Mouse (Mus musculus) neural tube, embryonic 12.5 days (tissue): ENCODE measurements around the gene Ass1. TPM values are rescaled to one million over a fixed set of nuclear protein-coding genes. Genes with fewer than 3 reads are reported as not detected.
"Not testable (repeated sequence)": the region's sequence is repeated elsewhere in the genome, so short reads cannot be mapped to it uniquely, and the experiment has no call there.

Source experiments
- ATAC-seq: fragments of 200-750 bp; cut with Nextera tagmentation; 2 replicates; pipeline ENCODE4 v1.8.0; 2017; ENCODE audit warnings: low read depth, mild to moderate bottlenecking, moderate TSS enrichment, moderate library complexity; ENCODE audit not compliant: low FRiP score
- H3K27ac ChIP-seq: fragments of 300-500 bp; sonication (generic); 2 replicates; pipeline ENCODE4 v1.5.1; 2016
- H3K27me3 ChIP-seq: fragments of 300-500 bp; sonication (generic); replicated peaks from 2 replicates; pipeline ENCODE4 v1.6.1; 2016; ENCODE audit warnings: mild to moderate bottlenecking
- H3K36me3 ChIP-seq: fragments of 300-500 bp; sonication (generic); 2 replicates; pipeline ENCODE4 v1.6.1; 2016; ENCODE audit warnings: mild to moderate bottlenecking
- H3K4me1 ChIP-seq: fragments of 300-500 bp; sonication (generic); 2 replicates; pipeline ENCODE4 v1.6.1; 2016
- H3K4me2 ChIP-seq: fragments of 300-500 bp; sonication (generic); replicated peaks from 2 replicates; pipeline ENCODE4 v1.6.1; 2016; ENCODE audit warnings: mild to moderate bottlenecking
- H3K4me3 ChIP-seq: fragments of 300-500 bp; sonication (generic); 2 replicates; pipeline ENCODE4 v1.5.1; 2016
- H3K9ac ChIP-seq: fragments of 300-500 bp; sonication (generic); 2 replicates; pipeline ENCODE4 v1.6.1; 2016; ENCODE audit warnings: mild to moderate bottlenecking
- H3K9me3 ChIP-seq: fragments of 300-500 bp; sonication (generic); 2 replicates; pipeline ENCODE4 v1.6.1; 2016; ENCODE audit warnings: mild to moderate bottlenecking
- WGBS: fragments of 180-500 bp; shearing (Covaris S2); methylation state at CpG from one replicate; pipeline ENCODE4 v1.1.7; 2016; 5-methylcytosine and 5-hydroxymethylcytosine counted together
- polyA plus RNA-seq: library from polyadenylated mRNA; unstranded; fragments of >200 nt; fragmentation: Nextera tagmentation; extraction: Ambion mirVana; gene quantifications from 2 replicates; pipeline ENCODE4 v1.2.1, GENCODE M21; 2016

Gene Ass1
- polyA plus RNA-seq, 1 experiment from 2014 or later = 33.0 TPM

DNA sequence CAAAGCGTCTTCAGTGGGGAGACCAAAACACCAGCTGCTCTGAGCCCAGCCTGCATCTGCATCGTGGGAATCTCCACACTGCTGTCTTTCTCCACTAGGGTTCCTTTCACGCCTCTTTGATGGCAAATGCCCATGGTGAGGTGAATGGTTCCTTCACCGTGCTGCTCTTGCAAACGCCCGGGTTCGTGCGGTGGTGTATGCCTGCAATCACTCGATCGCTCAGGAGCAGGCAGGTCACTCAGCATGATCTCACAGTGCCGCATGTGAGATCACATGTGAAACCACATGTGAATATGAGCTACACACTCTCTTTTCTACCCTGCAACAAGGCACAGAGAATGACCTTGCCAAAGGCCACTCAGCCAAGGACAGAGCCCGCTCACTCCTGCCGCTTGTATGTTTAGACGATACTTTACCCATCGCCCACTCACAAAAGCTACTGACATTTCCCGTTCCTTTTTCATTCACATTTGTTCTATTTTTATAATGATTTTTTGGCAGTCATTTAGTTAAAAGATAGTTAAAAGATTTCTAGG, 51.9 kb downstream of the Ass1 start:
- H3K4me2 ChIP-seq = no peak overlapping the region
- no peak overlapping the region for H3K4me3 ChIP-seq
- H3K9ac ChIP-seq = no peak overlapping the region
- H3K9me3 ChIP-seq = no peaks in the 10 kb centered on the region
- H3K4me1 ChIP-seq = peaks cover 4% of the 10 kb centered on the region; the same call in 1 of the 2 replicates
- 81% methylated on average over 16 of the region's 16 CpGs for WGBS
- ATAC-seq = no peak
- H3K27ac ChIP-seq = no peak overlapping the region
- H3K27me3 ChIP-seq = peaks cover 37% of the 10 kb centered on the region
- H3K36me3 ChIP-seq = no peaks in the 10 kb centered on the region

DNA sequence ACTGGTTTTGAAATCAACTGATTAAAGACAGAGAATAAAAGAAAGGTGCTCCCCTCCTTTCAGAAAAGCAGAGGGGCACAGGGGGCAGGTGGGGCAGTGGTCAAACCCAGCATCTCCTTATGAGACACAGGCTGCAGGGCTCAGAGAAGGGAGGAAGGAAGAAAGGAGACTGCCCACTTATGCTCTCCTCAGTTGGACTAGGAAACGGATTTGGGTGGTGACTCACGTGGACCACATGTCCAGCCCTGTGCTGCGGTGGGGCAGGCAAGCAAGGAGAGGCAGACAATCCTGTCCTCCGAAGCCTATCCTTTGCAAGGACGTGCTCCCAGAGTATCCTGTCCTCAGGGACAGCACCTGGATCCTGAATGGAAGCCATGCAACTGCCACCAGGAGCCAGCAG, 54.6 kb downstream of the Ass1 start:
- H3K4me3 ChIP-seq = no peak overlapping the region
- no peak overlapping the region for H3K4me2 ChIP-seq
- no peak overlapping the region for H3K27ac ChIP-seq
- peaks cover 47% of the 10 kb centered on the region for H3K27me3 ChIP-seq
- no peaks in the 10 kb centered on the region for H3K9me3 ChIP-seq
- peaks cover 11% of the 10 kb centered on the region; the same call in 1 of the 2 replicates for H3K4me1 ChIP-seq
- H3K9ac ChIP-seq = no peak overlapping the region
- 80% methylated on average over 5 of the region's 5 CpGs for WGBS
- no peak for ATAC-seq
- no peaks in the 10 kb centered on the region for H3K36me3 ChIP-seq

DNA sequence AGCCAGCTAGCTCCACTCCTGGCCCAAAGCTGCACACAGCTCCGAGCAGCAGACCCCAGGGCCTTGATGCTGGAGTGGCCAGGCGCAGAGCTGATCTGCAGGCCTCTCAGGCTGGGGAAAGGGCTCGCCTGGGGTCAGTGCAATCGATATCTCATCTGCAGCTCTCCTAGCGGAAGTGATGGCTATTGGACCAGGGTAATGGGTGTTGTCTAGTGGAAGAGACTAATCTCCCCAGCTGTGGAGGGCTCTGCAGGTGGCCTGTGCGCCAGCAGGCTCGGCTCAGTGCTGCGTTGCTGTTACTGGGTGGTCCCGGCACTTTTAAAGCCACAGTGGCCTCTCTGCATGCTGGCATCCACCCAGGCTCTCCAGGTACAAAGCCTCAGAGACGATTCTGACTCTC, 55.8 kb downstream of the Ass1 start:
- WGBS = 21% methylated on average over 10 of the region's 10 CpGs
- no peak overlapping the region for H3K4me3 ChIP-seq
- no peaks in the 10 kb centered on the region for H3K36me3 ChIP-seq
- no peaks in the 10 kb centered on the region for H3K9me3 ChIP-seq
- peaks cover 11% of the 10 kb centered on the region; the same call in 1 of the 2 replicates for H3K4me1 ChIP-seq
- H3K9ac ChIP-seq = no peak overlapping the region
- H3K27me3 ChIP-seq = peaks cover 47% of the 10 kb centered on the region
- H3K4me2 ChIP-seq = no peak overlapping the region
- ATAC-seq = no peak
- H3K27ac ChIP-seq = no peak overlapping the region

DNA sequence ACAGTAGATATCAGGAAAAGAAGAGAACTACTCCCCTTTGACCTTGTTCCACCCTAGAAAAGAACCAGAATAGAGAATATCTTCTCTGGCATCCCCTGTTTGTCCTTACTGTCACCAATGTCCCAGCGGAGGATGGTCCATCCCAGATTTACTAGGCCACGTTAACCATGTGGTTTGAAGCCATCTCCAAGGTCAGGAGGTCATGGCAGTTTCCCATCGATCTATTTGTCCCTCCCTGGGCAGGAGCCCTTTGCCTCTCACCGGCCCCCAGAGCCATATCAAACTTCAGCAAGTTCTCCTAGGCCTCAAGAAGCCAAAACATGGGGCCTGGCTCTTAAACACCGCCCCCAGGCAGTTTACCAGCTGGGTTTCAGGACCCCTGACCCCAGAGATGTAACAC, 60.2 kb downstream of the Ass1 start:
- no peak for ATAC-seq
- H3K4me2 ChIP-seq = no peak overlapping the region
- no peak overlapping the region for H3K9ac ChIP-seq
- H3K27me3 ChIP-seq = peaks cover 25% of the 10 kb centered on the region
- H3K4me3 ChIP-seq = no peak overlapping the region
- H3K9me3 ChIP-seq = no peaks in the 10 kb centered on the region
- no peaks in the 10 kb centered on the region for H3K36me3 ChIP-seq
- no peak overlapping the region for H3K27ac ChIP-seq
- 52% methylated on average over 5 of the region's 5 CpGs for WGBS
- H3K4me1 ChIP-seq = peaks cover 11% of the 10 kb centered on the region; the same call in 1 of the 2 replicates

DNA sequence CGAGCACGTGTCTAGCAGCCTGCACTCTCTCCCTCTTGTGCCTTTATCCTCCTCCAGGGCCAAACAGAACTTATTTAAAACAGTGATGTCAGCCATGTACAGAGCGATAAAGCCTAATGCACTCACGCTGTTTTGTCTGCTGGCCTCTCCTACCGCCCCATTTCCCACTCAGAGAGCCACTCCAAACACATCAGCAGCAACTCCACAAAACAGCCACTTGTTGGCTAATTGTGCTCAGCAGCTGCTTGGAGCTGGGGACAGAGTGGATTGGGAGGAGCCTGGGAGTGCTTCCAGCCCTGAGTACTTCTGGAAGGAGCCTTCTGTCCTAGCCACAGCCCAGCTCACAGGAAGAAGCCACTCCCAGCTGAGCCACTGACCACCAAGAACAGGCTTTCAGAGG, 67.0 kb downstream of the Ass1 start:
- H3K27me3 ChIP-seq = 0 out of 2 replicates have a peak, but pooled peaks cover 5% of the 10 kb centered on the region

DNA sequence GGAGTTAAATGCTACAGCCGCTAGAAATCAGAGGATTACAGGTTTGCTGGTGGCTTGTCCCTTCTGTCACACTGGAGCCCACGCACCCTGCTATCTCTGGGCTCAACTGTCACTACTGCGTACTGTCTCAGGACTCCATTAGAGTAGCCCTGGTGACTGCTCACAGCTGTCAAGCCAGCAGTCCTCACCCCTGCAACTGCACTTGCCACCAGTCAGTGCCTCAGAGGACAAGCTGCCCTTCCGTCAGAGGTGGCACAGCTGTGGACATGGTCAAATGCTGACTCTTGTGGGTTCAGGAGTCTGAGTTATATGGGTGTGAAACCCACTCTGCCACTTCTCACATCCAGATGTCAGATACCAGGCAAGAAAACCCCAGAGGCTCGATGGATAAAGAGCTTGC, 68.7 kb downstream of the Ass1 start:
- no peak for ATAC-seq
- no peaks in the 10 kb centered on the region for H3K9me3 ChIP-seq
- 70% methylated on average over 5 of the region's 5 CpGs for WGBS
- H3K4me2 ChIP-seq = no peak overlapping the region
- no peak overlapping the region for H3K9ac ChIP-seq
- H3K27me3 ChIP-seq = peaks cover 11% of the 10 kb centered on the region; the same call in 1 of the 2 replicates
- H3K27ac ChIP-seq = no peak overlapping the region
- H3K4me3 ChIP-seq = no peak overlapping the region
- H3K36me3 ChIP-seq = no peaks in the 10 kb centered on the region
- H3K4me1 ChIP-seq = no peaks in the 10 kb centered on the region

More for the DNA sequence above, 67.0 kb downstream of the Ass1 start:
- Histone ChIP-seq H3K9ac (no peak overlapping the region), H3K4me1 (no peaks in the 10 kb centered on the region), H3K36me3 (no peaks in the 10 kb centered on the region), H3K9me3 (no peaks in the 10 kb centered on the region), H3K4me2 (no peak overlapping the region), H3K4me3 (no peak overlapping the region), H3K27ac (no peak overlapping the region)
- 76% methylated on average over 5 of the region's 5 CpGs for WGBS
- ATAC-seq = no peak

DNA sequence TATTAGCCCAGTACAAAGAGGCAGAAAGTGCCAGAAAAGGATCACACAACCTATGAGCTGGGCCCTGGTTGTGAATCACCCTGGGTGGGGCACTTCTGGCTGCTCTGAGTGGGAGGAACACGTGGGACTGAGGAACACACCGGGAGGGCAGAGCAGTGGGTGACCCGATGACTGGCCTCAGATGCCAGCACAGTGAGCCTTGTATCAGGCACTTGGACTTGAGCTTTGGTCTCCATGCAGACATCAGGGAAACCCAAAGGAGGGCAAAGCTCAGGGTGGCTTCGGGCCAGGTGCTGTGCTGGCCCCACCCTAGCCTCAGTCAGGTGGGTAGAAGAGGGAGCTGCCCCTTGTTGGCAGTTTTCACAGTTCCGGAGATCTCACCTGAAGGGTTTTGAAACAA, 71.6 kb downstream of the Ass1 start:
- no peak overlapping the region for H3K4me3 ChIP-seq
- H3K36me3 ChIP-seq = no peaks in the 10 kb centered on the region
- H3K27ac ChIP-seq = no peak overlapping the region
- ATAC-seq = no peak
- H3K9me3 ChIP-seq = no peaks in the 10 kb centered on the region
- no peak overlapping the region for H3K4me2 ChIP-seq
- no peaks in the 10 kb centered on the region for H3K4me1 ChIP-seq
- WGBS = 92% methylated on average over 5 of the region's 5 CpGs
- no peak overlapping the region for H3K9ac ChIP-seq
- peaks cover 11% of the 10 kb centered on the region; the same call in 1 of the 2 replicates for H3K27me3 ChIP-seq

DNA sequence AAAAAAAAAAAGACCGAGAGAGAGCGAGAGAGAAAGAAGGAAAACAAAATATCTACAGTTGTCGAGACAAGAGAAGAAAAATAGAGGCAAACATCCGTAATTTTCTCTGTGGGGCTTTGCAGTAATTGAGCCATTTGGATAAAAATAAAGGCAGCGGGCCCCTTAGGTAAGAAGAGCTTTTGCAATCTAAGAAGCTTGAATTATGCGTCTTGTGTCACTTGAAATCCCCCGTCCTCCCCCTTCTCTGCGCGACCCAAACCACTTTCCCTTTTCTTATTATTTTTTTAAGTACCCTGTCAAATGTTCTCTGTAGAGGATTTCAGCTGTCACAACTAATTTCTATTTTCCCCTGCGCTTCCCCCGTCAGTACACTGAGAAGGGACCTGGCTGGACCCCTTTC, 77.7 kb downstream of the Ass1 start:
- H3K9ac ChIP-seq = no peak overlapping the region
- peaks cover 12% of the 10 kb centered on the region; the same call in 1 of the 2 replicates for H3K27me3 ChIP-seq
- WGBS = 68% methylated on average over 11 of the region's 11 CpGs
- H3K4me1 ChIP-seq = no peaks in the 10 kb centered on the region
- no peak for ATAC-seq
- no peaks in the 10 kb centered on the region for H3K36me3 ChIP-seq
- no peak overlapping the region for H3K4me2 ChIP-seq
- H3K9me3 ChIP-seq = no peaks in the 10 kb centered on the region
- H3K4me3 ChIP-seq = no peak overlapping the region
- H3K27ac ChIP-seq = no peak overlapping the region

DNA sequence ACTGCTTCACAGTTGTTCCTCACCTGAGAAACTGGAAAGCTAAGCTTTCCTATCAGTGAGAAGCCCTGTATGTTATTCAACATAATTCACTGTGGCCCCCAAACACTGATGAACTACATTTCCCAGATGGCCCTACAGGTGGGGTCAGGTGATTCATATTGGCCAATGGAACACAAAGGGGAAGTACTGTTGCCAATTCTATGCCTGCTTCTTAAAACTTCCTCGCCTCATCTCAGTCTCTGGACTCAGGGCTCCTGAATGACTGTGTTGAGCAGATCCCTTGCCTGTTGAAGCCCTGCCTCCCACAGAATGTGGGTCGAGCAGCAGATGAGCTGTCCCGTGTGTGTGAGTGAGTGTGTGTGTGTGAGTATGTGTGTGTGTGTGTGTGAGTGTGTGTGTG, 80.5 kb downstream of the Ass1 start:
- no peaks in the 10 kb centered on the region for H3K4me1 ChIP-seq
- H3K9me3 ChIP-seq = peaks cover 5% of the 10 kb centered on the region
- no peak overlapping the region for H3K4me2 ChIP-seq
- no peak overlapping the region for H3K27ac ChIP-seq
- no peak for ATAC-seq
- H3K36me3 ChIP-seq = no peaks in the 10 kb centered on the region
- no peak overlapping the region for H3K9ac ChIP-seq
- H3K27me3 ChIP-seq = peaks cover 6% of the 10 kb centered on the region; the same call in 1 of the 2 replicates
- 77% methylated on average over 3 of the region's 3 CpGs for WGBS
- H3K4me3 ChIP-seq = no peak overlapping the region

DNA sequence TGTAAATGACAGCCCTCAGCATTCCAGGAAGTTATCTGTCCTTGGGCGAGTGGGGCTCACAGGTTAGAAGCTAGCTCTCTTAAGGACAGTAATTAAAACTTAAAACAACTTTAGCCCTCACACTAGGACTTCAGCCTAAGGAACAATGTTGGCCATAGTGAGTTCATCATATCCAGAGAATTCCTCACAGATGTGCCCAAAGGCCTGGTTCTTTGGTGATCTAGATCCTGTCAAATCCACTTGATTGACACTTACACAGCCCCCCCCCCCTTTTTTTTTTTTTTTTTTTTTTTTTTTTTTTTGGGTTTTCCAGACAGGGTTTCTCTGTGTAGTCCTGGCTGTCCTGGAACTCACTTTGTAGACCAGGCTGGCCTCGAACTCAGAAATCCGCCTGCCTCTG, 81.3 kb downstream of the Ass1 start:
- H3K27me3 ChIP-seq, H3K36me3 ChIP-seq, ATAC-seq, H3K4me3 ChIP-seq, H3K4me1 ChIP-seq, H3K4me2 ChIP-seq, H3K9ac ChIP-seq, H3K9me3 ChIP-seq, H3K27ac ChIP-seq: not testable (repeated sequence)
- WGBS = 87% methylated on average over 3 of the region's 3 CpGs

DNA sequence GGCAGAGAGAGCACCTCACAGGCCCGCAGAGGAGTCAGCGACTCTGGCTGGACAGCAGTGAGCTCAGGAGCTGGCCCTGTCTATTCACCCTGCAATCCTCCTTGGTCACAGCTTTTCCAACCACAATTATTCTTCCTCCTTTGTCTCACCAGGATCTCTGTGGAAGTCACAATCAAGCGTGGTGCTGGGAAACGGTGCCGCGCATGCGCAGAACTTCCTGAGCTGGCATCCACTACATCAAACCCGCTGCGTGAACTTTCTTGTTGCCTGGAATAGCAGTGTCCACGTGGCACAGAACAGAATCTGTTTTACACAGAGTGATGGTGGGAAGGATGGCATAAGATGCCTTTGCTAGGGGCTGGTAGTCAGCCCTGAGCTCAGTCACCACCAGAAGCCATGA, 82.0 kb downstream of the Ass1 start:
- no peaks in the 10 kb centered on the region for H3K36me3 ChIP-seq
- H3K9ac ChIP-seq = no peak overlapping the region
- no peak overlapping the region for H3K4me3 ChIP-seq
- no peak overlapping the region for H3K27ac ChIP-seq
- H3K4me1 ChIP-seq = no peaks in the 10 kb centered on the region
- ATAC-seq = no peak
- H3K27me3 ChIP-seq = peaks cover 6% of the 10 kb centered on the region; the same call in 1 of the 2 replicates
- H3K4me2 ChIP-seq = no peak overlapping the region
- peaks cover 5% of the 10 kb centered on the region for H3K9me3 ChIP-seq
- 84% methylated on average over 10 of the region's 10 CpGs for WGBS

DNA sequence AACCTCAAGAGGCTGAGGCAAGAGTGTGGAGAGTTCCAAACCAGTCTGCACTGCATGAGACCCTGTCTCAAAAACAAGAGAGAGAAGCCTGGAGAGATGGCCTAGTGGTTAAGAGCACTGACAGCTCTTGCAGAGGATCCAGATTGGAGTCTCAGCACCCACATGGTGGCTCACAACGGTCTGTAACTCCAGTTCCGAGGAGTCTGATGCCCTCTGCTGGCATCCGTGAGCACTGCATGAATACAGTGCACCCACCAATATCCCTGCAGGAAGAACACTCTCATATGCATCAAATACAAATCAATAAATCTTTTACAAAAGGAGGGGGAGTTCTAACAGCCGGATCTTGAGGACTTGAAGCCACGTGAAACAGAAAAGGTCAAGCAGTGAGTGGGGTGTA, 84.6 kb downstream of the Ass1 start:
- Histone ChIP-seq H3K4me1 (no peaks in the 10 kb centered on the region), H3K27me3 (0 out of 2 replicates have a peak, but pooled peaks cover 6% of the 10 kb centered on the region), H3K36me3 (no peaks in the 10 kb centered on the region), H3K27ac (no peak overlapping the region), H3K9me3 (peaks cover 5% of the 10 kb centered on the region), H3K4me2 (no peak overlapping the region), H3K4me3 (no peak overlapping the region), H3K9ac (no peak overlapping the region)
- no peak for ATAC-seq
- 80% methylated on average over 5 of the region's 5 CpGs for WGBS
